Mouse (Mus musculus): ENCODE results near the gene Leo1. TPM values are rescaled to one million over a fixed set of nuclear protein-coding genes. Genes with fewer than 3 reads are reported as not detected.

Leo1 gene
- polyA plus RNA-seq, 1 experiment, result 22.5 TPM

DNA sequence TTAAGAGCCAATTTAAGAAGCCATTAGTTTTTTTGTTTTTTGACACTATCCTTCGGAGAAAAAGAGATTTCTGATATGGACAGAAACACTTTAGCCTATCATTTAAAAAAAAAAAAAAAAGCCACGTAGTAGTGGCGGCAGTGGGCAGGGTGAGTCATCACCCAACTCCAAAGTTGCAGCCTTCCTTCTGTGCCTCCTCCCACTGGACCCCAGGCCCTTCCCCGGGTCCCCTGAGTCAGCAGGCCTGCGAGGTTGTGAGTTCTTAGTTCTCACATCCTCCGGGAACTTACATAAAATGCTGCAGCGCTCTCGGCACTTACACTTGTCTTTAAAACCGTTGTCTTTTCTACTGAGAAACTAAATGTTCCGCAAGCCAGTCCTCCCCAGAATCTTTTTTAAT is 33.5 kb upstream of the Leo1 start:
- no peak overlapping the region for H3K4me3 ChIP-seq (replicated peaks; ENCODE audit: control insufficient read depth, low read depth, low read length)
- peaks cover 4% of the 10 kb centered on the region for H3K4me1 ChIP-seq (ENCODE audit: control insufficient read depth, insufficient read depth, low read length)
- no peak overlapping the region for H3K27ac ChIP-seq (ENCODE audit: control insufficient read depth, insufficient read depth, low read depth, low read length, poor library complexity)
- TF ChIP-seq POLR2A (IDR thresholded peaks at IDR 0.05; ENCODE audit: borderline replicate concordance, control insufficient read depth, low read depth, low read length), result no peak
- no peak for TF ChIP-seq CTCF (IDR thresholded peaks at IDR 0.05; ENCODE audit: control insufficient read depth, insufficient read depth, low read length)
- whole genome bisulfite sequencing, result 3% methylated on average over 10 of the region's 10 CpGs

DNA sequence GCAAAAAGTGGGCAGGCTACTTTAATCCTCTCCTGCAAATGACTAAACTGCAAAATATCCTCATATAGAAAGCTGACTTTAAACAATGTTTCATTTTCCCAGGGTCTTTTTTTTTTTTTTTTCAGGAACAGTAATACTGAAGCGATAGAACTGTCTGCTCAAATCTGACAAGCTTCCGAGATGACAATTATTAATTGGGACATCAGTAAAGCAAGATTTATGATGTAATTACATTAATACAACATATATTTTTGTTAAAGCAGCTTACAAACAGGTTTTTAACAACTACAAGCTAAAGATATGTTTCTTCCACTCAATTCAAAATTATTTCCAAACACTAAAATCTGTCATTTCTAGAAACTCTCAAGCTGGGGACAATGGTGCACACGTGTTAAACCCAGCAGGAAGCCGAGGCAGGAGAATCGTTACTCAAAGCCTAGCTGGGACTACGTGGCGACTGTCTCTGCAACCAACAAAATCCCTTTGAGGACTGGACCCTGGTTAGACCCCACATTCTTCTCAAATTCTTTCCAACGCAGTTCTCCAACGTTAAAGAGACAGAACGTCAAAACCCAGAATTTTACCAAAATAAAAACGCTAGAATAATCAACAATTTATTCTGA is 33.0 kb upstream of the Leo1 start:
- TF ChIP-seq CTCF (IDR thresholded peaks at IDR 0.05; ENCODE audit: control insufficient read depth, insufficient read depth, low read length) (no peak), POLR2A (IDR thresholded peaks at IDR 0.05; ENCODE audit: borderline replicate concordance, control insufficient read depth, low read depth, low read length) (no peak)
- no peak overlapping the region for H3K27ac ChIP-seq (ENCODE audit: control insufficient read depth, insufficient read depth, low read depth, low read length, poor library complexity)
- H3K4me3 ChIP-seq (replicated peaks; ENCODE audit: control insufficient read depth, low read depth, low read length), result peak overlapping the region; percentile 35
- peaks cover 4% of the 10 kb centered on the region for H3K4me1 ChIP-seq (ENCODE audit: control insufficient read depth, insufficient read depth, low read length)
- 2% methylated on average over 11 of the region's 11 CpGs for WGBS

DNA sequence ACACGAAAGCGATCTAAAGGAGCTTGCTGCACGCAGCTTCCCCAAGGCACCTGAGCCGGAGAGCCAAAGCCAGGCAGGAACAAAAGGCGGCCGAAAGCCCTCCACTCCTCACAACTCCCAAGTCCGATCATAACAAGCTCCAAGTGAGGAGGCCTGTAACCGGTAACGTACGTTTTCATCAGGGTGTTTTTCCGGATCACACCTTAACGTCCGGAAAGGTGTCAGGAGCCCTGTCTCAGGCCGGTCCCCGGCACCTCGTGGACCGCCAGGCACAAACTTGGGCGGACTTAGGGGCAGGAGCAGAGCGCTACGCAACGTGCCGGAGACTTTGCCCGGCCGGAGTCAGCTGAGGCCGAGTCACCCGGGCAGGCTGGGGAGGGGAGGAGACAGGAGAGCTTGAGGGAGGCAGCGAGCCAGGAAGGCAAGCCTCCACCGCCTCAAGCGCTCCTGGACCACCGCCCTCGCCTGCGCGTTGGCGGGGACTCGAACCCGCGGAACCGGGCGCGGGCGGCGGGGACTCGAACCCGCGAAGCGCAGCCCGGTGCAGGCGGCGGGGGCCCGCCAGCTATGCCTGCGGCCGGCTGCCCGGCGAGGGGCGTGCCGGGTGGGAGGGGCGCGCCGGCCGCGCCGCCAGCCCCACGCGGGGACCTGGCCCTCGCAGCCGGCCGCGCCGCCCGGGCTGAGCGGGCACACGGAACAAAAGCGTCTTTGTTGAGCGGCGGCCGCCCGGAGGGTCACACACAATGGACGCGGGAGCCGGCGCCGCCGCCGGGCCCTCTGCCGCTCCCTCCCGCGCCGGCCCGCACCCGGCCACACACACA is 32.1 kb upstream of the Leo1 start:
- peak overlapping the region; percentile 87 for H3K4me3 ChIP-seq (replicated peaks; ENCODE audit: control insufficient read depth, low read depth, low read length)
- under 1% methylated on average over 88 of the region's 90 CpGs for WGBS
- peak; percentile 30; the same call in 1 of the 2 replicates for TF ChIP-seq POLR2A (IDR thresholded peaks at IDR 0.05; ENCODE audit: borderline replicate concordance, control insufficient read depth, low read depth, low read length)
- no peak for TF ChIP-seq CTCF (IDR thresholded peaks at IDR 0.05; ENCODE audit: control insufficient read depth, insufficient read depth, low read length)
- H3K4me1 ChIP-seq (ENCODE audit: control insufficient read depth, insufficient read depth, low read length), result peaks cover 5% of the 10 kb centered on the region
- H3K27ac ChIP-seq (ENCODE audit: control insufficient read depth, insufficient read depth, low read depth, low read length, poor library complexity), result peak overlapping the region; percentile 99

DNA sequence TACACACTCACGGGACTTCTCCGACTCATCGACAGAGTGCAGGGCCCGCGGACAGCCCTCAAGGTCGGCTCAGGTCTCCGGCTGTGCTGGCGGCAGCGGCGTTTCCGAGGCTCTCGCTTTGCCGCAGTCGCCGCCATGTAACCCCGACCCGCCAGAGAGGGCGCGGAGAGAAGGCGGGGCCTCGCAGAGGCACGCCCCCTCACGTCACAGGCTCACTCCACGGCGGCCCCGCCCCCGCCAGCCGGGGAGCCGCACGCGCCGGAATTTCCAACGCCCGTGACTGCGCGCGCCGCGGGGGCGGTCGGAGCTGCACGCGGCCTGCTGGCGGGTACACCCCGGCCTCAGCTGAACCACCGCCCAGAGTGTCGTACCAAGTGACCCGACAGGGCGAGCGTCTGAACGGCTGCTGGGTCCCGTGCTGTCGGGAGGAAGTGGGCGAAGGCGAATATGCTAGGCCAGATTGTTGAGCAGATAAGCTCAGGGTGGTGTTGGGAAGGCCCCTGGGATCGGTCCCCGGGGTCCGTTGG is 31.4 kb upstream of the Leo1 start, which contains the start of gene Mapk6:
TSS of gene Mapk6 (minus strand) at position 154 of the 527 bp plus-strand sequence.
- Histone ChIP-seq H3K4me1 (ENCODE audit: control insufficient read depth, insufficient read depth, low read length) (peaks cover 5% of the 10 kb centered on the region), H3K27ac (ENCODE audit: control insufficient read depth, insufficient read depth, low read depth, low read length, poor library complexity) (peak within 1 kb of the TSS; percentile 99), H3K4me3 (replicated peaks; ENCODE audit: control insufficient read depth, low read depth, low read length) (peak within 1 kb of the TSS; percentile 87)
- WGBS, result under 1% methylated on average over 58 of the region's 58 CpGs
- TF ChIP-seq POLR2A (IDR thresholded peaks at IDR 0.05; ENCODE audit: borderline replicate concordance, control insufficient read depth, low read depth, low read length) (peak; percentile 75; the same call in 1 of the 2 replicates), CTCF (IDR thresholded peaks at IDR 0.05; ENCODE audit: control insufficient read depth, insufficient read depth, low read length) (no peak)

DNA sequence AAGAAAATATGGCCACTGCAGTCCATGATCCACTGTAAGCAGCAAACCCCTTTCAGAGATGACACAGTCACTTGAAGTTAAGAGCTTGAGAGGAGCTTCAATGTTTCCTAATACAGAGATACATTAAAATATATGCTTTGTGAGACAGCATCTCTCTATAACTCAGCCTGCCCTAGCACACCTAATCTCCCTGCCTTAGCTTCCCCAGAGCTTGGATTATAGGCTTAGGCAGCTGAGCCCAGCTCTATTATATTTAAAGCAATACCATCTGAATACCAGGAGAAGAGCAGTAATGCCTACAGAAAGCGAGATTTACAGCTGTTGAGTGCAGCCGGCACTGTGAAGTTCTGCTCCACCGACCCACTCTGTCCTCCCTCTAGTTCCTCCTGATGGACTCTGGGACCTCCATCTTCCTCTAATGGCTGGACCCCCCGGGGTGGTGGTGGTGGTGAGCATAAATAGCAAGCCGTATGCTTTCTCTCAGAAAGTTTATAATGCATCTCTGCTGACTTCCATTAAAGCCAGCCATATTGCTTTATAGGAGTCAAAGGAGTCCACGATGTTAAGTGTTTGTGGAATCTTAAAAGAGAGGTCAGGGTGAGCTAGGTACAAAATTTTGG is 30.3 kb upstream of the Leo1 start:
- TF ChIP-seq CTCF (IDR thresholded peaks at IDR 0.05; ENCODE audit: control insufficient read depth, insufficient read depth, low read length), result no peak
- no peak for TF ChIP-seq POLR2A (IDR thresholded peaks at IDR 0.05; ENCODE audit: borderline replicate concordance, control insufficient read depth, low read depth, low read length)
- peak overlapping the region; percentile 49; the same call in 1 of the 2 replicates for H3K27ac ChIP-seq (ENCODE audit: control insufficient read depth, insufficient read depth, low read depth, low read length, poor library complexity)
- 27% methylated on average over 6 of the region's 6 CpGs for WGBS
- H3K4me3 ChIP-seq (replicated peaks; ENCODE audit: control insufficient read depth, low read depth, low read length), result no peak overlapping the region
- peaks cover 5% of the 10 kb centered on the region for H3K4me1 ChIP-seq (ENCODE audit: control insufficient read depth, insufficient read depth, low read length)

DNA sequence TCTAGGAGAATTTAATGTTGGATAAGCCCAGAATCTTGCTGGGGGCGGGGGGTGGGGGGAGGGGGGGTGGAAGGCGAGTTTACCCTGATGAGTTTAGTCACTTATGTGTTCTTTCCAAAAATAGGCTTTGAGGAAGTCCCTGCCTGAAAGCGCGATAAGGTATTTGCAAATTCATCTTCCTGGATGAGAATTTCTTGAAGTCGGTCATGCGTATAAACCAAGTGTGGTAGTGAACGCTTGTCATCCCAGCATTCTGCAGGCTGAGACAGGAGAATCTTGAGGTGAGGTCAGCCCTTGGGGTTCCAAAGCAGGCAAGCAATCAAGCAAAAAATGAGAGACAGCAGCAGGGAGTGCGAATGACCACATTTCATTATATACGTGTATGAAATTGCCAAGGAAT is 29.7 kb upstream of the Leo1 start:
- Histone ChIP-seq H3K4me3 (replicated peaks; ENCODE audit: control insufficient read depth, low read depth, low read length) (no peak overlapping the region), H3K4me1 (ENCODE audit: control insufficient read depth, insufficient read depth, low read length) (peaks cover 5% of the 10 kb centered on the region), H3K27ac (ENCODE audit: control insufficient read depth, insufficient read depth, low read depth, low read length, poor library complexity) (no peak overlapping the region)
- 12% methylated on average over 9 of the region's 9 CpGs for WGBS
- TF ChIP-seq CTCF (IDR thresholded peaks at IDR 0.05; ENCODE audit: control insufficient read depth, insufficient read depth, low read length), result no peak
- no peak for TF ChIP-seq POLR2A (IDR thresholded peaks at IDR 0.05; ENCODE audit: borderline replicate concordance, control insufficient read depth, low read depth, low read length)

DNA sequence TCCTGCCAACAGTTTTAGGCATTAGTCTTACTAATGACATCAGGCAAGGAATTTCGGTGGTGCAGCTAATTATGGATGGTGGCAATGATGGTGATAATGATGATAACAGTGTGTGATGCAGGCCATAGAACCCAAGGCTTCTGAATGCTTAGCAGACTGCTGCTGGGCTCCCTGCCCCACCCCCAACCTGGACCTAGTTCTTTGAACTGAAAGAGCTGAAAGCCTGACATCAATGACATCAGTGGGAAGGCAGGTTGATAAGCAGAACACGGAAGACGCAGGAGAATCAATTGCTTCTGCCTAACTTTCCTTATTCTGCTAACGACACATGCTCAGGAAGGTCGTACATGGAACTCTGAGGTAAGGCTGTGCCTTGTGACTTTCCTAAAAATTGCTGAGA is 28.1 kb upstream of the Leo1 start:
- 85% methylated on average over 5 of the region's 5 CpGs for WGBS
- no peak overlapping the region for H3K27ac ChIP-seq (ENCODE audit: control insufficient read depth, insufficient read depth, low read depth, low read length, poor library complexity)
- peaks cover 4% of the 10 kb centered on the region for H3K4me1 ChIP-seq (ENCODE audit: control insufficient read depth, insufficient read depth, low read length)
- no peak for TF ChIP-seq POLR2A (IDR thresholded peaks at IDR 0.05; ENCODE audit: borderline replicate concordance, control insufficient read depth, low read depth, low read length)
- no peak for TF ChIP-seq CTCF (IDR thresholded peaks at IDR 0.05; ENCODE audit: control insufficient read depth, insufficient read depth, low read length)
- no peak overlapping the region for H3K4me3 ChIP-seq (replicated peaks; ENCODE audit: control insufficient read depth, low read depth, low read length)

DNA sequence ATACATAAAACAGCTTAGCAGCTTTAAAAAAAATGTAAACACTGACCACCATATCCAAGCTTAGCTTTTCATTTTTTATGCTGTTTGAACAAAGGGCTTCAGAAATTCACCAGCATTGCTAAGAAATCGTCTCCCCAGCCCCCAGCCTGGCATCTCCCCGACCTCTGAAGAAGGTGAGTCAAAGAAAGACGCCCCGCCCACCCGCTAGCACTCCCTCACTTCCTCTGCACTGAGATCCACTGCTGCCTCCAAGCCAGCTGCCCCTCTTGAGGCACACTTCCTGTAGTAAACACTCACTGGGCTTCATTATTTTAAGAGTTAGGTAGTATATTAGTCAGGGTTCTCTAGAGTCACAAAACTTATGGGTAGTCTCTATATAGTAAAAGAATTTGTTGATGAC is 27.1 kb upstream of the Leo1 start:
- TF ChIP-seq CTCF (IDR thresholded peaks at IDR 0.05; ENCODE audit: control insufficient read depth, insufficient read depth, low read length) (no peak), POLR2A (IDR thresholded peaks at IDR 0.05; ENCODE audit: borderline replicate concordance, control insufficient read depth, low read depth, low read length) (no peak)
- 6% methylated on average over 5 of the region's 5 CpGs for WGBS
- no peak overlapping the region for H3K4me3 ChIP-seq (replicated peaks; ENCODE audit: control insufficient read depth, low read depth, low read length)
- H3K27ac ChIP-seq (ENCODE audit: control insufficient read depth, insufficient read depth, low read depth, low read length, poor library complexity), result no peak overlapping the region
- peaks cover 4% of the 10 kb centered on the region for H3K4me1 ChIP-seq (ENCODE audit: control insufficient read depth, insufficient read depth, low read length)

Measured in bone marrow, adult 2 months (tissue).